Mouse (Mus musculus) intestine, embryonic 14.5 days (tissue): Measurements from ENCODE around the gene Ptpn11. TPM values are rescaled to one million over a fixed set of nuclear protein-coding genes. Genes with fewer than 3 reads are reported as not detected.

Experiments used
- ATAC-seq: fragments of 200-750 bp; cut with Nextera tagmentation; replicated peaks from 2 replicates; pipeline ENCODE4 v1.8.0; 2017; ENCODE audit warnings: low read depth, moderate number of reproducible peaks, moderate TSS enrichment, moderate library complexity; ENCODE audit not compliant: low FRiP score, low TSS enrichment
- DNase-seq: peaks from one replicate; pipeline ENCODE4 v3.0.0-alpha.2; 2018; ENCODE audit warnings: low spot score
- H3K27ac ChIP-seq: fragments of 300-500 bp; sonication (generic); 2 replicates; pipeline ENCODE4 v1.5.1; 2014; ENCODE audit warnings: low read depth, mild to moderate bottlenecking, control low read depth
- H3K27me3 ChIP-seq: fragments of 300-500 bp; sonication (generic); replicated peaks from 2 replicates; pipeline ENCODE4 v1.6.1; 2014; ENCODE audit warnings: low read length, control low read depth; ENCODE audit not compliant: control insufficient read depth, insufficient read depth
- H3K36me3 ChIP-seq: fragments of 300-500 bp; sonication (generic); 2 replicates; pipeline ENCODE4 v1.6.1; 2014; ENCODE audit warnings: low read length, control low read depth; ENCODE audit not compliant: control insufficient read depth, insufficient read depth
- H3K4me1 ChIP-seq: fragments of 300-500 bp; sonication (generic); replicated peaks from 2 replicates; pipeline ENCODE4 v1.6.1; 2014; ENCODE audit warnings: low read length, control low read depth, mixed read lengths; ENCODE audit not compliant: control insufficient read depth, insufficient read depth
- H3K4me2 ChIP-seq: fragments of 300-500 bp; sonication (generic); 2 replicates; pipeline ENCODE4 v1.6.1; 2014; ENCODE audit warnings: low read length
- H3K4me3 ChIP-seq: fragments of 300-500 bp; sonication (generic); 2 replicates; pipeline ENCODE4 v1.5.1; 2014; ENCODE audit warnings: low read depth, low read length, control low read depth, mixed read lengths
- H3K9ac ChIP-seq: fragments of 300-500 bp; sonication (generic); 2 replicates; pipeline ENCODE4 v1.6.1; 2014; ENCODE audit warnings: mild to moderate bottlenecking, low read length
- H3K9me3 ChIP-seq: fragments of 300-500 bp; sonication (generic); 2 replicates; pipeline ENCODE4 v1.6.1; 2016; ENCODE audit warnings: low read length, control low read depth; ENCODE audit not compliant: control insufficient read depth
- WGBS: fragments of 180-500 bp; shearing (Covaris S2); extraction: QIAGEN DNeasy Blood & Tissue Kit; methylation state at CpG from one replicate; pipeline ENCODE4 v1.1.7; 2014; 5-methylcytosine and 5-hydroxymethylcytosine counted together
- polyA plus RNA-seq: library from polyadenylated mRNA; unstranded; fragments of >200 nt; fragmentation: Nextera tagmentation; extraction: Ambion mirVana; gene quantifications from 2 replicates; pipeline ENCODE4 v1.2.1, GENCODE M21; 2014

The Ptpn11 gene
- polyA plus RNA-seq, 1 experiment from 2014 or later, result 23.2 TPM

GRCm38 (mm10) chr5:121184375-121184774, 6.8 kb downstream of the Ptpn11 start:
- no peaks in the 10 kb centered on the region for H3K27me3 ChIP-seq
- H3K4me1 ChIP-seq, result peaks cover 36% of the 10 kb centered on the region
- H3K9ac ChIP-seq, result no peak overlapping the region
- no peaks in the 10 kb centered on the region for H3K9me3 ChIP-seq
- H3K4me3 ChIP-seq, result no peak overlapping the region
- no peak overlapping the region for H3K4me2 ChIP-seq
- DNase-seq (no peak), ATAC-seq (no peak)
- H3K27ac ChIP-seq, result 0 out of 2 replicates have a peak overlapping the region, but pooled peaks have one; percentile 36
- 60% methylated on average over 2 of the region's 2 CpGs for WGBS
- no peaks in the 10 kb centered on the region for H3K36me3 ChIP-seq

- H3K9me3 ChIP-seq, result no peaks in the 10 kb centered on the region
- H3K9ac ChIP-seq, result no peak overlapping the region
- DNase-seq (no peak), ATAC-seq (no peak)
- H3K4me2 ChIP-seq, result no peak overlapping the region
- H3K27ac ChIP-seq, result no peak overlapping the region
- no peaks in the 10 kb centered on the region for H3K36me3 ChIP-seq
- no peaks in the 10 kb centered on the region for H3K27me3 ChIP-seq
- H3K4me3 ChIP-seq, result no peak overlapping the region
- peaks cover 25% of the 10 kb centered on the region for H3K4me1 ChIP-seq
- WGBS, result 75% methylated on average over 9 of the region's 9 CpGs
These were observed 7.9 kb downstream of the Ptpn11 start for GRCm38 (mm10) chr5:121183269-121183668.

- H3K4me2 ChIP-seq, result no peak overlapping the region
- no peak overlapping the region for H3K4me3 ChIP-seq
- 67% methylated on average over 9 of the region's 9 CpGs for WGBS
- DNase-seq, result no peak
- H3K27me3 ChIP-seq, result no peaks in the 10 kb centered on the region
- H3K9ac ChIP-seq, result no peak overlapping the region
- H3K9me3 ChIP-seq, result no peaks in the 10 kb centered on the region
- peaks cover 3% of the 10 kb centered on the region; the same call in 1 of the 2 replicates for H3K36me3 ChIP-seq
- no peak for ATAC-seq
- no peak overlapping the region for H3K27ac ChIP-seq
- peaks cover 5% of the 10 kb centered on the region for H3K4me1 ChIP-seq
These were observed 11.9 kb downstream of the Ptpn11 start for GRCm38 (mm10) chr5:121179077-121179857.

- no peak overlapping the region for H3K4me3 ChIP-seq
- no peaks in the 10 kb centered on the region for H3K9me3 ChIP-seq
- no peaks in the 10 kb centered on the region for H3K27me3 ChIP-seq
- no peak overlapping the region for H3K4me2 ChIP-seq
- no peak overlapping the region for H3K27ac ChIP-seq
- H3K9ac ChIP-seq, result no peak overlapping the region
- DNase-seq (no peak), ATAC-seq (no peak)
- 91% methylated on average over 4 of the region's 4 CpGs for WGBS
- H3K36me3 ChIP-seq, result peaks cover 28% of the 10 kb centered on the region
- no peaks in the 10 kb centered on the region for H3K4me1 ChIP-seq
These were observed 18.4 kb downstream of the Ptpn11 start for GRCm38 (mm10) chr5:121172835-121173234.

- Histone ChIP-seq H3K4me1 (no peaks in the 10 kb centered on the region), H3K9me3 (no peaks in the 10 kb centered on the region), H3K4me2 (no peak overlapping the region), H3K36me3 (peaks cover 55% of the 10 kb centered on the region), H3K9ac (no peak overlapping the region), H3K4me3 (no peak overlapping the region), H3K27me3 (no peaks in the 10 kb centered on the region), H3K27ac (no peak overlapping the region)
- WGBS, result 90% methylated on average over 2 of the region's 2 CpGs
- no peak for ATAC-seq
- DNase-seq, result no peak
These were observed 21.6 kb downstream of the Ptpn11 start for GRCm38 (mm10) chr5:121169588-121169987.

- no peak overlapping the region for H3K4me2 ChIP-seq
- no peak overlapping the region for H3K4me3 ChIP-seq
- H3K9ac ChIP-seq, result no peak overlapping the region
- DNase-seq (no peak), ATAC-seq (no peak)
- peaks cover 77% of the 10 kb centered on the region for H3K36me3 ChIP-seq
- H3K27ac ChIP-seq, result no peak overlapping the region
- WGBS, result 97% methylated on average over 6 of the region's 6 CpGs
- H3K9me3 ChIP-seq, result no peaks in the 10 kb centered on the region
- H3K4me1 ChIP-seq, result no peaks in the 10 kb centered on the region
- H3K27me3 ChIP-seq, result no peaks in the 10 kb centered on the region
These were observed 24.3 kb downstream of the Ptpn11 start for GRCm38 (mm10) chr5:121166884-121167283.

- Histone ChIP-seq H3K4me2 (no peak overlapping the region), H3K27ac (no peak overlapping the region), H3K4me1 (no peaks in the 10 kb centered on the region), H3K27me3 (no peaks in the 10 kb centered on the region), H3K9me3 (no peaks in the 10 kb centered on the region), H3K36me3 (peaks cover 92% of the 10 kb centered on the region), H3K9ac (no peak overlapping the region), H3K4me3 (no peak overlapping the region)
- DNase-seq (no peak), ATAC-seq (no peak)
- 89% methylated on average over 7 of the region's 7 CpGs for whole genome bisulfite sequencing
These were observed 28.3 kb downstream of the Ptpn11 start for GRCm38 (mm10) chr5:121162923-121163322.

GRCm38 (mm10) chr5:121162285-121162684, 28.9 kb downstream of the Ptpn11 start:
- Histone ChIP-seq H3K4me2 (no peak overlapping the region), H3K9ac (no peak overlapping the region), H3K27ac (no peak overlapping the region), H3K4me3 (no peak overlapping the region), H3K4me1 (no peaks in the 10 kb centered on the region), H3K9me3 (no peaks in the 10 kb centered on the region), H3K27me3 (no peaks in the 10 kb centered on the region), H3K36me3 (peaks cover 86% of the 10 kb centered on the region)
- WGBS, result 82% methylated on average over 5 of the region's 5 CpGs
- ATAC-seq (no peak), DNase-seq (no peak)

- WGBS, result 84% methylated on average over 7 of the region's 7 CpGs
- no peaks in the 10 kb centered on the region for H3K27me3 ChIP-seq
These were observed 32.2 kb downstream of the Ptpn11 start for GRCm38 (mm10) chr5:121158966-121159365.

More at GRCm38 (mm10) chr5:121158966-121159365, 32.2 kb downstream of the Ptpn11 start:
- H3K27ac ChIP-seq, result no peak overlapping the region
- H3K4me3 ChIP-seq, result no peak overlapping the region
- peaks cover 78% of the 10 kb centered on the region for H3K36me3 ChIP-seq
- H3K9me3 ChIP-seq, result no peaks in the 10 kb centered on the region
- H3K4me1 ChIP-seq, result no peaks in the 10 kb centered on the region
- no peak for ATAC-seq
- DNase-seq, result no peak
- H3K9ac ChIP-seq, result no peak overlapping the region
- H3K4me2 ChIP-seq, result no peak overlapping the region
